Mouse (Mus musculus) thymus, adult 18-20 months (tissue): ENCODE measurements at regions not wholly inside any gene's neighbourhood (a gene's known extent, or its start where the extent isn't known, plus 50 kb on each side); places are given as distances from the start of the nearest gene placed in this dataset.
"Not testable (repeated sequence)": the region's sequence is repeated elsewhere in the genome, so short reads cannot be mapped to it uniquely, and the experiment has no call there.

Experiments
- DNase-seq, 2 experiments: peaks; one replicate each; pipeline ENCODE4 v3.0.0; 2022; ENCODE audit warnings: mixed read lengths in 2 of 2

GRCm38 (mm10) chr5:100309807-100310165 lies 106.2 kb downstream of the Sec31a start:
- DNase-seq = no peak

- DNase-seq = no peak
Observed at GRCm38 (mm10) chr5:100309071-100309806, 106.8 kb downstream of the Sec31a start.

- DNase-seq = no peak
Observed at GRCm38 (mm10) chr5:100304403-100304802, 111.6 kb downstream of the Sec31a start.

GRCm38 (mm10) chr5:100302068-100302775 lies 113.8 kb downstream of the Sec31a start:
- no peak for DNase-seq

- no peak for DNase-seq
Observed at GRCm38 (mm10) chr5:100299141-100299540, 116.9 kb downstream of the Sec31a start.

GRCm38 (mm10) chr5:100294189-100294588 lies 121.8 kb downstream of the Sec31a start:
- no peak for DNase-seq

- DNase-seq = no peak
Observed at GRCm38 (mm10) chr5:100280215-100280614, 120.6 kb upstream of the Tmem150c start.

GRCm38 (mm10) chr5:100279474-100279873 lies 119.9 kb upstream of the Tmem150c start:
- no peak for DNase-seq

- DNase-seq = no peak
Observed at GRCm38 (mm10) chr5:100274674-100275073, 115.1 kb upstream of the Tmem150c start.

GRCm38 (mm10) chr5:100271975-100272374 lies 112.4 kb upstream of the Tmem150c start:
- DNase-seq = not testable (repeated sequence)

GRCm38 (mm10) chr5:100270841-100271686 lies 111.5 kb upstream of the Tmem150c start:
- no peak for DNase-seq

GRCm38 (mm10) chr5:100268111-100268878 lies 108.7 kb upstream of the Tmem150c start:
- no peak for DNase-seq

- DNase-seq = no peak
Observed at GRCm38 (mm10) chr5:100266671-100267510, 107.3 kb upstream of the Tmem150c start.

- DNase-seq = no peak
Observed at GRCm38 (mm10) chr5:100259803-100260693, 100.4 kb upstream of the Tmem150c start.

- no peak for DNase-seq
Observed at GRCm38 (mm10) chr5:100258952-100259710, 99.5 kb upstream of the Tmem150c start.

- DNase-seq = no peak
Observed at GRCm38 (mm10) chr5:100255276-100255675, 95.7 kb upstream of the Tmem150c start.

GRCm38 (mm10) chr5:100252036-100252435 lies 92.4 kb upstream of the Tmem150c start:
- no peak for DNase-seq

GRCm38 (mm10) chr5:100249757-100250156 lies 90.1 kb upstream of the Tmem150c start:
- DNase-seq = no peak

- no peak for DNase-seq
Observed at GRCm38 (mm10) chr5:100248611-100249010, 89.0 kb upstream of the Tmem150c start.

- DNase-seq = no peak
Observed at GRCm38 (mm10) chr5:100246709-100247108, 87.1 kb upstream of the Tmem150c start.
